Mouse (Mus musculus) C2C12 (cell line): ENCODE data around the gene Gm20741.

Experiments used
- CEBPB ChIP-seq: IDR thresholded peaks from one replicate; pipeline ENCODE4 v1.6.1; 2011; ENCODE audit warnings: low read depth, mild to moderate bottlenecking, control low read depth, moderate library complexity
- CTCF ChIP-seq: IDR thresholded peaks from one replicate; pipeline ENCODE4 v1.5.1; 2011; ENCODE audit not compliant: control insufficient read depth, insufficient read depth, insufficient read length
- MAX ChIP-seq: IDR thresholded peaks from one replicate; pipeline ENCODE4 v1.6.1; 2011; ENCODE audit warnings: mild to moderate bottlenecking, control low read depth
- MYOD1 ChIP-seq: IDR thresholded peaks from one replicate; pipeline ENCODE4 v1.6.1; 2011; ENCODE audit warnings: low read depth; ENCODE audit not compliant: control insufficient read depth, insufficient read length
- MYOG ChIP-seq: IDR thresholded peaks from one replicate; pipeline ENCODE4 v1.6.1; 2011; ENCODE audit not compliant: control insufficient read depth, insufficient read length; ENCODE audit errors: extremely low read depth
- USF1 ChIP-seq: IDR thresholded peaks from one replicate; pipeline ENCODE4 v1.6.1; 2011; ENCODE audit warnings: low read depth, mild to moderate bottlenecking, control low read depth, moderate library complexity

DNA sequence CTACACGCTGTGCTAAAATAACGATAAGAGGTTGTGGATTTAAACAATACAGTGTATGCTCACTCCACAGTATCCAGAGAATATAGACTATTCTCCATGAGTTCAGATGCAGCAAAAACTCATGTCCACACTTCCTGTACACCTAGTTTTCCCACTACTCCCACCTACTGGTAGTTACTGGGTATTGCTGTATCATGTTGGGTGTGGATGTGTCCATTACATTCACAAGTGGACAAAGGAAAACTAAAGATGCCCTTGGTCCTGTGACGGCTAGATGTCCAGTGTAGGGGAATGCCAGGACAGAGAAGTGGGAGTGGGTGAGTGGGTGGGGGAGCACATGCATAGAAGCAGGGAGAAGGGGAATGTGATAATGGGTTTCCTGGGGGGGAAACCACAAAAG, 11.7 kb upstream of the Gm20741 start:
- TF ChIP-seq CTCF: no peak
- TF ChIP-seq CEBPB: no peak
- TF ChIP-seq MYOD1: no peak
- TF ChIP-seq MYOG: no peak
- no peak for TF ChIP-seq USF1
- TF ChIP-seq MAX: no peak
